Mouse (Mus musculus) heart, postnatal 10 days (tissue): ENCODE measurements around the gene Rtl8b. TPM values are rescaled to one million over a fixed set of nuclear protein-coding genes. Genes with fewer than 3 reads are reported as not detected.

Experiments
- total RNA-seq, 2 experiments: library from RNA; stranded (reverse); gene quantifications; 2 replicates each; pipeline ENCODE4 v1.2.3; 2021

Rtl8b gene
- total RNA-seq, 2 experiments from 2014 or later, result 154 to 155 TPM

Other genes starting within 250 kb of the Rtl8b start
- gene Etd, start 235.5 kb downstream of the Rtl8b start, total RNA-seq, result not detected
- gene Rtl8c, start 62.4 kb downstream of the Rtl8b start, total RNA-seq, result 10 to 100 TPM; 30.4 to 34.3 TPM
- not detected for gene Gm14597, start 61.4 kb downstream of the Rtl8b start, total RNA-seq
- gene Rtl8a, start 26.7 kb downstream of the Rtl8b start, total RNA-seq, result 100 to 1,000 TPM; 223 to 237 TPM
- gene 4930502E18Rik, start 54.4 kb upstream of the Rtl8b start, total RNA-seq, result not detected
- gene 1700013H16Rik, start 87.4 kb upstream of the Rtl8b start, total RNA-seq, result not detected
- gene Zfp36l3, start 106.0 kb upstream of the Rtl8b start, total RNA-seq, result not detected
- 1 to 10 TPM; 2.2 to 2.8 TPM for gene Xlr, start 127.3 kb upstream of the Rtl8b start, total RNA-seq